Mouse (Mus musculus) adrenal gland, postnatal 10 days (tissue): ENCODE results near the gene Rhob. TPM values are rescaled to one million over a fixed set of nuclear protein-coding genes. Genes with fewer than 3 reads are reported as not detected.

Source experiments
- DNase-seq: peaks from one replicate; pipeline ENCODE4 v3.0.0; 2021; ENCODE audit warnings: mixed read lengths
- long read RNA-seq, 2 experiments: library from polyadenylated mRNA; stranded (forward); transcript quantifications; one replicate each; pipeline ENCODE4 v2.0.0; 2021
- total RNA-seq, 2 experiments: library from RNA; stranded (reverse); gene quantifications; 2 replicates each; pipeline ENCODE4 v1.2.3; 2021

Rhob gene
- 100 to 1,000 TPM; 177 to 223 TPM for total RNA-seq
- long read RNA-seq, experiment 1, transcript Rhob-201 (1 exons, 2,349 nt): major isoform, 192 of 192 reads
- long read RNA-seq, experiment 1, partial matches to known transcripts: 0 of 192 reads
- long read RNA-seq, experiment 1, other reads (novel, unspliced or antisense): 0 of 192 reads
- long read RNA-seq, experiment 2, transcript Rhob-201 (1 exons, 2,349 nt): major isoform, 35 of 35 reads
- long read RNA-seq, experiment 2, partial matches to known transcripts: 0 of 35 reads
- long read RNA-seq, experiment 2, other reads (novel, unspliced or antisense): 0 of 35 reads

DNA sequence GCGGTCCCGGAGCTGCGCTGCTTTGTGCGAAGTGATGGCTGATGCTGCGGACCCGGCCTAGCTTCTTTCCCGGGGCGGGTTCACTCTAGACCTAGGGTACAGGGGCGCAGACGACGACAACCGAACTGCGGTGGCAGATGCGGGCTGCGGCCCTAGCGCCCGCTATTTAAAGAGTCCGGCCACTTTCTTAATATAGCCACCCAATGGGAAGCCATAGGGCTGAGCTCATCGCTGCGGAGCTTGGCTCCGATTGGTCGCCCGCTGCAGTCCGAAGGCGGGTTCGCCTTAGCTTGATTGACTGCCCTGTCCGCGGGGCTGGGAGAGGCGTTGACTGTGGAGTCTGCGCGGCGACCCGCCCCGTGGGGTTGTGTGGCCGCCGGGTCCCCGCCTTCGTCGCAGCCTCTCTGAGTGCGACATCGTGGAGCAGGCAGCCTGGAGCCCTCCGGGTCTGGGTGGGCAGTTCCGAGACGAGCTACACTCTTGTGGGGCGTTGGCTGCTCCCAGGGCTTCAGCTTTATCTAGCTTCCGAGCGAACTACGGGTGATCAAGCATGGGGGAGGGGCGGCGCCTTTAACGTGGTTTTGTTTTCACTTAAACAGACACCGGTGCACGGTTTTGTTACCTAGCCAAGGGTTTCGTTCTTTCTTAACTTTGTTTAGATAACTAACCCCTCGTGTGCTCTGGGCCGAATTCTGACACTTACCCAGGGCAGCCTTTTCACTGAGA is at the start of gene Rhob:
Gene Rhob (minus strand): TSS at position 139 of the 726 bp plus-strand sequence.
- peak; percentile 98 for DNase-seq

DNA sequence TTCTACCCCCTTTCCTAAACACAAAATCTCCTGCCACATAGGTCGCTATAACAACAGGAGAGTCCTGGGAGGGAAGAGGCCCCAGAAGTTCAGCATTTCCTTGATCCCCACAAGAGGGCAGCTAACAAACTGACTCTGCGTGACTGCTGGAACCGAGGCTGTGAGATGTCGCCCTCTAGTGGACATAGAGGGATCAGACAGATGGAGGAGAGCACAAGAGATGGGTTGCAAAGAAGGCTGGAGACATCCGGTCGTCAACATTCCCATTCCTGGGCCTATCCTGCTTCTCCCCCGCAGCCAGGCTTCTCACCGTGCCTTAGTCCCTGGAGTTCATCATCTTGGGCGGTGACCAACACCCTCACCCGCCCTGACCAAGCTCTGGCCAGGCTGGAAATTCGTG is 47.5 kb upstream of the Rhob start:
- peak; percentile 74 for DNase-seq

DNA sequence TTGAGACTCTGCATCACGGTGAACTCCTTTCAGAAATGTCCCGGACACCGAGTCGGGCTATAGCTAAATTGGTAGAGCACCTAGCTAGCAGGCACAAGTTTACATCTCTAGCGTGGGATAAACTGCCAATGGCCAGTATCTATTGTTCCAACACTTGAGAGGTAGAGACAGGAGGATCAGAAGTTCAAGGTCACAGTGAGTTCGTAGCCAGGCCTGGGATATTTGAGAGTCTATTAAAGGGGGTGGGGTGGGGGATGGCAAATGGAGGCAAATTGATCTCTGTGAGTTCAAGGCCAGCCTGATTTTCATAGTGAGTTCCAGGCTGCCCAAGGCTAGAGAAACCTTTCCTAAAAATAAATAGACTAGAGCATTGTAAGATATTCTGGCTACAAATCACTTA is 47.0 kb upstream of the Rhob start:
- no peak for DNase-seq

DNA sequence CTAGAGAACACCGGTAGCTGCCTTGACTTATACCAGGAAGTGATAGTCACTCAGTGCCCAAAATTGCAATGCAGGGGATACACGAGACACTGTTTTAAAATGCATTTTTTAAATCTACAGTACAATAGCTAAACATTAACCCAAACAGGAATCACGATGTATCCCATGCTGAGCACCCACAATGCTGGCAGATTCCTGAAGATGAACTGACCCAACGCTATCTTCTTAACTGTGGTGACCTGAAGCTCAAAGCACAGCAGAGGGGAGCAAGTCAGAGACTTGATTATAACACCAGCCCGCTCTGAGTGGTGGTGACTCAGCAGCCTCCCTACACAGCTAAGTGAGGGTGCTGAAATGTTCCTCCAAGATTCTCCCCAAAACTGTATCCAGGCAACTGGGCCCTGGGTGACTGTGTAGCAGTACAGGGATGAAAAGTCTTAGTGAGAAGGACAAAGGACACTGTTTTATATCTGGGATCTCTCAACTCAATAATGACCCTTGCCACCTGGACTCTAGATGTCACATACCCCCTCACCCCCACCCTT is 45.3 kb upstream of the Rhob start:
- no peak for DNase-seq

DNA sequence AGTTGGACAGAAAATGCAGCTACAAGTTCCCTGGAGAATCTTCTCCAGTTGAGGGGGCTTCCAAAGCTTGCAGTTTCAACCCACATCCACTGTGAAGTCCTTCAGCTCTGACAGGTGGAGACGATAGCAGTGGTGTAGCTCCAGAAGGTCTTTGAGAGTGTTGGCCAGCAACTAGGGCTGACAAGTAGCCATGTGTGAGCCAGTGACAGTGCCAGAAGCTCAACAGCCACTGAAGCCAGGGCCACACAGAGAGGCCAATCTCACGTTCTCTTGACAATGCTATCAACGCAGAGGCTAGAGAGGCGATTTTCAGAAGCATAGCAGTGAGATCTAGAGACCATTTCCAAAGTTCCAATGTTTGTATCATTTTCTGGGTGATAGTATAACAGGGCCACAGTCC is 42.6 kb upstream of the Rhob start:
- DNase-seq: no peak

DNA sequence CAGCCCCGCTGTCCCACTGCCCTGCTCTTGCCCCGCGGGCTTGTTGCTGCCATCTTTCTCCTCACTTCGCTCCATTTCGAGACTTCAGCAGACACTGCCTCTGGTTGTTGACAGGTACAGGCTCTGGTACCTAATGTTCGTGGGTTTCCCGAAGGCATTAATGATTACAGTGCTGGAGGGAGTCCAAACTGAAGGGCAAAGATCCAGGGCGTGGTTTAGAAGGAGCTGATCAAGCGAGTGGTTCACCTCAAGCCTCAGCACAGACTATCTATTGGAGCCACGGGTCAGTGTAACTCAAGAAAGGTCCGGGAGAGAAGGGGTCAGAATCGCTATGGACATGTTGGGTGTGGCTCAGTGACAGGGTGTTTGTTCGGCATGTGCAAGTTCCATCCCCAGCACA is 39.7 kb upstream of the Rhob start:
- DNase-seq: no peak

DNA sequence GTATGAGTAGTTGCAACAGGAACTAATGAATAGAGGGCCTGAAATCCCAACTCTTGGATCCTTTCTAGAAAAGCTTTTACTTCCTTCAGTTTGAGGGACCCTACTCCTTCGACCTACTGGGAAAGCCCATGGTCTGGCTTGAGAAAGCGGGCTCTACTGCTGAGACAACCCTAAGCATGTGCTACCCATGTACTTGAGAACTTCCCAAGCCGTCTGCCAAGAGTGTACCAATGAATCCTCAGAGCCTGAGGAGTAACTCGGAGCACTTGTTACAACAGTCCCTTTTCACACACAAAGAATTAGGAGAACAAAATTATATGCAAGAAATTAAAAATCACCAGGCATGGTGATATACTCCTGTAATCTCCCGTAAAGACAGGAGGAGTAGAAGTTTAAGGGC is 37.5 kb upstream of the Rhob start:
- no peak for DNase-seq

DNA sequence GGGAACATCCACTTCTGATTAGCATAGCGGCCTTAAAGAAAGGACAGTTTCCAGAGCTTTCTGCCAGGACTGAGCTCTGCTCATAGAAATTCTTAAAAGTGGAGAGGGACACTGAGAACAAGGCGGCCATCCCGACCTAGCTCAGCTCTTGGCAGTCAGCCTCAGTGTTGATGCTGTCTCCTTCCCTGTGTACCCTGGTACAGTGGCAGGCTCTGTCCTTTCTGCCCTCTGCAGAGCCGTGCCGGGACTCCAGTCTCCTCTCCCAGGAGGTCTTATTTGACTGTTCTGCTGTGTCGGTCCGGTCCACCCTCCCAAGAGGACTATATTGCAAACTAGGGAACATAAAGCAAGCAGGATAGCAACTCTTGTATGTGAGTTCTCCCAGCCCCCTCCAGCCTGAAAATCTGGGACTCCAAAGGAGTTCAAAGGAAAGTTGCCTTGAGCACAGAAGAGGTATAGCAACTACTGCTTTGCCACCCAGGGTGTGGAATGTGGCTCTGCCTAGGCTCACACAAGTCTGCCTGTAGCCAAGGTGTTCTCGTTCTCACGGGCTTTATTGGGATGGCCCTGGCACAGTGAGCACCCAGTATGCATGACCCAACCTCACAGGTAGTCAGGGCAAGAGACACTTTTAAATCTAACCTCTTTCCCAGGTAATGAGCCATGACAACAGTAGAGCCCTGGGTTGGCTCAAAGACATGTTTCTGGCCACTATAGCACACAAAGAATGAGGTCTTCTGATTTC is 36.6 kb upstream of the Rhob start:
- no peak for DNase-seq

DNA sequence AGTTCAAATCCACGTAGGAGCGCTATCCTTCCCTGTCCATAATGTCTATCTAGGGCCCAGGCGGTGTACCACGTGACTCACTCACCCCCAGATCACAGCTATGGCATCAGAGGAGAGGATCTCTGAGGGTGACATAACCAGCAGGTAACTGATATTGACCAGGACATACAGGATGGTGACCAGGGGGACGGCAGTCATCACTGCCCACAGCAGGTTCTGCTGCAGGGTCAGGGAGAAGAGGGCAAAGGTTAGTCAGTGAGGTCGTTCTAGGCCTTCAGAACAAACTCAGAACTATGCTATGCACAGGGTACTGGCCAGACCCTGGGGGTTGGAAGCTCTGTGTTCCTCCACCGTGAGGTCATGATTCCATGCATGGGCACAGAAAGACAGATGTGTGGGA is 35.8 kb upstream of the Rhob start:
- no peak for DNase-seq

DNA sequence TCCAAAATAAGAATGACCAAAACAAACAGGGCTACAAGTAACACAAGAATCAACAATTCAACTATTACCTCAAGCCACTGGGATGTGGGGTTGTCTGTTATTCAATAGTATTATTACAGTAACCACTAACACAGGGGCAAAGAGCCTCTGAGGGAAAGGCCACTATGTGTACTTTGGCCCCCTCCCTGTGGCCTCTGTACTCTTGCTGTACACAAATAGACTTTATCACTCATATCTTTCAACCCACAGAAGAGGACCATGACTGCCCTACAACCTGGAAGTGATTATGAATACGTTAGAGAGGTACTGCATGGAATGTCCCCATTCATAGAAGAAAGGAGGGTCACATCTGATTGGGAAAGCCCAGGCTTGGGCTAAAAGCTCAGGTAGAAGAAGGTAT is 35.1 kb upstream of the Rhob start:
- DNase-seq: no peak

DNA sequence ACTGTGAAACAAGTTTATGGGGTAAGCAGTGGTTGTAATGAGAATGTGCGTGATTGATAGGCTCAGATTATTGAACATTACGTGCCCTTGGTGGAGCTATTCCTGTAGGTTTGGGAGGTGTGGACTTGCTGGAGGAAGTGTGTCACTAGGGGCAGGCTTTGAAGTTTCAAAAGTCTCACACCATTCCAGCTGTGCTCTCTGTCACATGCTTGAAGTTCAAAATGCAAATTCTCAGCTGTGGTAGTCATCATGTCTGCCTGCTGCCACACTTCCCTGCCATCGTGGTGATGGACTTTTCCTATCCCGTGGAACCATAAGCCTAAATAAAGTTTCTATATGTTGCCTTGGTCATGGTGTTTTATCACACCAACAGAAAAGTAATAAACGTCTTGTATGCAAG is 28.0 kb upstream of the Rhob start:
- no peak for DNase-seq

DNA sequence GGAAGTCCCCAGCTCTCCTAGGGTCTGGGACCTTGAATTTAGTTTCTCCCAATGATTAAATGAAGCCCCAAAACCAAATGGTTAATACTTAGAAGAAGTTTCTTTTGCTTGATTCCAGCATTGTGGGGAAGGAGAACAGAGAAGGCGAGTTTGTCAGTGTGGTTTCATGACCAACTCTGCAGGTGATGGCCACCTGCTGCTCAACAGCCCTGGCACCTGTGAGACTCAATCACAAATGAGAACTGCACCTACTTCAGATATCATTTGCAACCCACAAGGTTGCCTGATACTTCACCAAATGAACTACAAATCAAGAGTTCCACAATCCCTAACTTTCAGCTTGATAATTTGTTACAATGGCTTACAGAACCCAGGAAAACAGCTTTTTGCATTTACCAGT is 27.4 kb upstream of the Rhob start:
- no peak for DNase-seq

DNA sequence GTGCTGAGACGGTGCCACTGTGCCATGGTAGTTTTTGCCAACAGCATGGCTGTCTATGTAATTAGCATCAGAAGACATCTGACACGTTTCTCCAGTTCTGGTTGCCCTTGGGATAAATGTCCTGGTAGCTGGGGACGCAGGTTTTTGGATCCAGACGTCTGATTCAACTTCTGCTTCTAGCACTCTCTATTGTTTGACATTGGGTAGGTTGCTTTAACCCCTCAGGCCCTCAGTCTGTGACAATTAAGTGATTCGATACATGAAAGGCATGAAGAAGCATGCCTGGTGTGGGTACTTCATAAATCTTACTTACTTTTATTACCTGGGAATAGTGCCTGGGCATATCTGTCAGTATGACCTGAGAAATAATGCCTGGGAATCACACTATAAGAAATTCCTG is 24.3 kb upstream of the Rhob start:
- no peak for DNase-seq

DNA sequence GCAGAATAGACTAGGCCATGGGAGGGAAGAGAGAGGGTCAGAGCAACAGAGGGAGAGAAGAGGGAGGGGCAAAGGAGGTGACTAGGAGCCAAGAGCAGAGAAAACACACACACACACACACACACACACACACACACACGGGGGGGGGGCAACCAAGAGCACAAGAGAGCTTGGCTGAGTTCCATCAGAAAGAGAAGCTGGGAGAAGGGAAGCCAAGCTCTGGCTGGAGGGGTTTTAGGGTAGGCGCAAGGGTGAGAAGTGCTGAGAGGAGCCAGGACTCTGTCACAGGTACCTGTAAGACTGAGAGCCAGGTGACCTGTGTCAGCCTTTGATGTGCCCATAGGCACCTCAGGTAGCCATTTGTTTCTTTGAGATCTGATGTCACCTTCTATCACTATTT is 22.9 kb upstream of the Rhob start:
- DNase-seq: no peak

DNA sequence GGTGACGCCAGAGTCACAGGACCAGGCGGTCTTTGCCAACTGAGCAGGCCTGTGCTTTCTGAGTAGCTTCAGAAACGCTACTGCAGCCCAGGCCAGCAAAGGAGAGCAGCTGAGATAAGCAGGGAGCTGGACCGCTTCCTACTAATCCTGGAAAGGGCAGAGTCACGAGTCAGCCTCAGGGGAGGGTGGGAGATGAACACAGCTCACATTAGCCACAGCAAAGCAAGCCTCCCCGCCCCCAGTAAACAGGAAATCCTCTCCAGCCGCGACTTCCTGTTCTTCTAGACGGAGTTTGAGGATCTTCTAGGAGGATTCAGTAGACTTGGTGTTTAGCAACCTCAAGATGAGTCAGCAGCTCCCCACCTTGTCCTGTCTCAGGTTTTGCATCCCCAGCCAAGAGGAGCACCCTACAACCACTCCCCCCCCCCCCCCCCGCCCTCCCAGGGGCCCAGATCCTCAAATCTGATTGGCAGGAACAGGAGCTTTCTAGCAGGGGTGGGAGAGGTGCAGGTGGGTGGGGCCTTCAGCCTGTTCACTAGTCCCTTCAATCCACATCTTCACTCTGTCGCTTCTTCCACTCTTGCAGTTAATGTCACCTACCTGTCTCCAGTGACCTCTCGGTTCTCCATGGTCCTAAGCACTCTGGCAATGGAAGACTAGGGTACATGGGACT is 21.7 kb upstream of the Rhob start:
- DNase-seq: peak; percentile 56

DNA sequence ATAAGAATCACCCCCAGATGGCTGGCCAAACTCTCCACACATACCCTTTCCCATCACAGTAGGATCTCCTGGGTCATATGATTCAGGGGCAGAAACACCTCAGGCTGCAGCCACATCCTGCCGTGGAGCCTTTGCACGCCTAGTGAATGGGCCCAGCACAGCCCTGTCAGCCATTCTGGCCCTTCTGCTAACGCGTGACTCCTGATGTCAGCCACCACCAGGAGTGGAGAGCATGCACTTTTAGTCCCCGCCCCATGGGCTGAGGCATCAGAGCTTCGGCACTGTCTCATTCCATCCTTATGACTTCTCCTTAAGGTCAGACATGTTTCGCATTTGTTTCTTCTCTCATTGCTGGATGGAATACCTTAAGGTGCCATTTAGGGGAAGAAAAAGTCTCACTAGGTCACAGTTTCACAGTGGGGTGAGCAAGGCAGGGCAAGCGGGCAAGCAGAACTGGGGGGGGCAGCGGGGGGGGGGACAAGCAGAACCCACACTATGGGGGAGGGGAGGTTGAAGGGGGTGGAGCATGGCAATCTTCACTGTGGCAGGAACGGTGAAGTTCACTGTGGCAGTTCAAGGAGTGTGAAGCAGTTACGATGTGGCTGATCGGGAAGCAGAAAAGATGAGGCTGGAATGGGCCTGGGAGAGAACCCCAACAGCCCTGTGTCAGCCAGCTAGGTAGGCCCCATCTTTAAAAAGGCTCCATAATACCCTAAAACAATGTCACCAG is 19.8 kb upstream of the Rhob start:
- DNase-seq: no peak

DNA sequence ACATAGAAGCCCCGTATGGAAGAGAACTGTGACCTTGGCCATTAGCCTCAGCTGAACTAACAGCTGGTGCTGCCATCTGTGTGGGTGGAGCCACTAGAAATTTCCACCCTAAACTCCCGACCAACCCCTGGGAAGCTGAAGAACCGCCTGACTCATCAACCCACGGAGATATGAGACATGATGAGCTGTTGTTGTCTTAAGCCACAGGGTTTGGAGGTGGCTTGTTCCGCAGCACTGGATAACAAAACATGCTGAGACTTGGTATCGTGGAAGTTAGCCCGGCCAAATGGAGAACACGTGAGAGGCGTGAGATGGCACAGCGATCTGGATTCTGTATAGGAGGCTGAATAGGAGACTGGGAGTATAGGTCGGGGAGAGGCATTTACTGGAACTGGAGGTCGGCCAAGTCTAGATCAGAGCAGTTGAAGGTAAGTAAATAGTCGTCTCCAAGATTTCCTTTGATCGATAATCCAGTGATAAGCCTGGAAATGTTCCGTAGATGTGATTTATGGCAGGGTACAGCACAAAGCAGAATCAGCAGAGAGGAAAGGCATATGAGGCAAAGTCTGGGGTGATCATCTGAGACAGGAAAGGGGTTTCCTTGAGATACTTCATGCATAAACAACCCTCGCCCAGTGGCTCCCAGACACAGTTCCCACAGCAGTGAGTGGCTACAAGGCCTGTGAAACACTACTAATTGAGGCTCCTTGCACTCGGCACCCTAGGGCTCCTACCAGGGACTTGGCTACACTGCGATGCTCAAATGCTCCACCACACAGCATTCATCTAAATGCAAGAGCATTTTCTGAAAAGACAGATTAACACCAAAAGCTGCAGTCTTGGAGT is 11.5 kb upstream of the Rhob start:
- peak; percentile 18 for DNase-seq

DNA sequence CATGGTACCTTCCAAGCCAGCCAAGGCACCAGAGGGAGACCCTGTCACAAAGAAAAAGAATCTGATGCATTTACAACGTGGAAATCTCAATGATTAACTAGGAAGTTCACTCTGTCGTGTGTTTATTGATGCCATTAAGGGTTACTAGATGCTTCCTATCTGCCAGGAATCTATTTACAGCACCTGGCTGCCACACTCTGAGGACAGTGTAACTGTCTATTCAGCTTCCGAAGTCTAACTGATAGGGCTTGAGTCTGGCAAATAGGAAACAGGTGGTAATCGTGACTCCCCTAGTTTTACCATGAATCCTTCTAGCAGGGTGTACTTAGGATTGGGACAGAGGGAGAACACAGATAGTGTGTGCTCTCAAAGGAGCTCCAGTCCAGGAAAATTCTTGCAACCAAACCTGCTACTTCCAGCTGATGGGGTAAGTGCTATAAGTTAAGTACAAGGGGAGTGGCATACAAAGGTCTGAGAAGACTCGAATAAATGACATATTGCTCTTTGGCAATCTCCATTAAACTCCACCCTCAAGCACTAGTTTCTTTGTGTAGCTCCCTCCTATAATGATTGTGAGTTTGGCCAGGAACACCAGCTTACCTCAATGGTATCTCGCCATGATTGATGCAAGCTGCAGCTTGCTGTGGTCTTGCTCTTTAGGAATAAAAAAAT is 10.6 kb upstream of the Rhob start:
- no peak for DNase-seq

DNA sequence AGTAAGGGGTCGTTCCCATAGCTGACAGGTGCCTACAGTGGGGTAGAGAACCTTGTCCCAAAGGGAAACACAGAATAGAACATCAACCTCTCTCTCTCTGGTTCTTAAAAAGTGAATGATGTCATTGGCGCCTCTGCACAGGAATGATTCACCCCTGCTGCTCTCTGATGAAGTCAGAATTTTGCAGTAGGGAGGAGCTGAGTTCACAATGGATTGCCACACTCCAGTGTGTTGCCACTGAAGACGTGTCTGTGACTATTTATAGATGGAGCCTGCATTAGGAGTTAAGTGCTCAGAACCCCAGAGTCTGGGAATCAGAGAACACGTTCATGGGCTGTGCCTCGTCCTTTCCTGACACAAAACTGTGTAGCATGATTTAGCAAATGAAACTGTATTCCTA is 9.9 kb upstream of the Rhob start:
- no peak for DNase-seq
